Mouse (Mus musculus) left cerebral cortex, adult 2 months (tissue): ENCODE measurements around the gene Mrpl33. TPM values are rescaled to one million over a fixed set of nuclear protein-coding genes. Genes with fewer than 3 reads are reported as not detected.
A peak's percentile ranks its signal among the peaks of the same experiment; 100 is the strongest.

ENCODE experiments used
- DNase-seq, 2 experiments: peaks; one replicate each; pipeline ENCODE4 v3.0.0; 2021 to 2022; ENCODE audit warnings: low spot score in 2 of 2, mixed read lengths in 1 of 2; ENCODE audit errors: extremely low spot score in 1 of 2
- H3K27ac ChIP-seq: fragments of 200-600 bp; 2 replicates; pipeline ENCODE4 v1.8.1; 2022
- H3K4me3 ChIP-seq: fragments of 200-600 bp; 2 replicates; pipeline ENCODE4 v1.8.1; 2022
- CTCF ChIP-seq: fragments of 200-600 bp; IDR thresholded peaks from 2 replicates; pipeline ENCODE4 v1.8.1; 2022; ENCODE audit warnings: antibody characterized with exemption, mild to moderate bottlenecking, moderate library complexity
- intact Hi-C: fragments of 180-260 bp; cut with DNase I; formaldehyde crosslinking; loops from one replicate; pipeline ENCODE4 v1.15.1; 2025
- long read RNA-seq, 2 experiments: library from polyadenylated mRNA; stranded (forward); transcript quantifications; one replicate each; pipeline ENCODE4 v2.0.0; 2021; ENCODE audit warnings: borderline mapping rate in 2 of 2
- total RNA-seq, 2 experiments: library from RNA; stranded (reverse); gene quantifications; 2 replicates each; pipeline ENCODE4 v1.2.3; 2021

Mrpl33 gene
- 10 to 100 TPM; 75.2 to 86.7 TPM for total RNA-seq
- long read RNA-seq, experiment 1, partial matches to known transcripts = 1 of 49 reads
- long read RNA-seq, experiment 1, other reads (novel, unspliced or antisense) = 46 of 49 reads
- long read RNA-seq, experiment 2, partial matches to known transcripts = 0 of 47 reads
- long read RNA-seq, experiment 2, other reads (novel, unspliced or antisense) = 42 of 47 reads

GRCm38 (mm10) chr5:31596481-31597429, at the start of gene Mrpl33:
Mrpl33 (plus strand) TSS chr5:31596935.
- TF ChIP-seq CTCF = no peak; the same call in 1 of the 2 replicates
- H3K4me3 ChIP-seq = peak within 1 kb of the TSS; percentile 24
- DNase-seq = peak; percentile 56
- intact Hi-C loops = loop anchor here (2.0 to 10.0 kb wide), 5 partner anchors 34 to 598 kb away; partner anchors contain the start of genes Babam2, Fosl2 and Rbks
- peak within 1 kb of the TSS; percentile 70 for H3K27ac ChIP-seq

- H3K27ac ChIP-seq = no peak overlapping the region
- H3K4me3 ChIP-seq = no peak overlapping the region
- DNase-seq = no peak
- no peak for TF ChIP-seq CTCF
- intact Hi-C loops = no loop called here
These were observed 37.3 kb upstream of the Mrpl33 start for GRCm38 (mm10) chr5:31559401-31559800.

- TF ChIP-seq CTCF = no peak
- no peak for DNase-seq
- no peak overlapping the region for H3K27ac ChIP-seq
- no peak overlapping the region for H3K4me3 ChIP-seq
- intact Hi-C loops = loop anchor here (5.0 kb wide), 1 partner anchor 37 kb away; the partner anchor contains the start of gene Mrpl33
These were observed 36.4 kb upstream of the Mrpl33 start for GRCm38 (mm10) chr5:31560352-31560751.

- H3K27ac ChIP-seq = peak overlapping the region; percentile 34; the same call in 1 of the 2 replicates
- peak; percentile 55 to 61 for DNase-seq
- no peak for TF ChIP-seq CTCF
- H3K4me3 ChIP-seq = no peak overlapping the region
- intact Hi-C loops = loop anchor here (5.0 kb wide), 1 partner anchor 35 kb away; the partner anchor contains the start of gene Mrpl33
These were observed 34.6 kb upstream of the Mrpl33 start for GRCm38 (mm10) chr5:31562036-31562666.

- no peak overlapping the region; the same call in 1 of the 2 replicates for H3K27ac ChIP-seq
- no peak overlapping the region for H3K4me3 ChIP-seq
- peak; percentile 76 to 79 for DNase-seq
- intact Hi-C loops = loop anchor here (1.0 to 5.0 kb wide), 5 partner anchors 34 to 739 kb away; partner anchors contain the start of gene Mrpl33
- TF ChIP-seq CTCF = peak; percentile 88
These were observed 33.2 kb upstream of the Mrpl33 start for GRCm38 (mm10) chr5:31563496-31563895.

GRCm38 (mm10) chr5:31563905-31564304, 32.8 kb upstream of the Mrpl33 start:
- no peak overlapping the region; the same call in 1 of the 2 replicates for H3K27ac ChIP-seq
- no peak for TF ChIP-seq CTCF
- DNase-seq = no peak

GRCm38 (mm10) chr5:31564976-31565375, 31.8 kb upstream of the Mrpl33 start:
- TF ChIP-seq CTCF = no peak
- no peak for DNase-seq
- intact Hi-C loops = loop anchor here (5.0 kb wide), 1 partner anchor 32 kb away; the partner anchor contains the start of gene Mrpl33
- Histone ChIP-seq H3K4me3 (no peak overlapping the region), H3K27ac (no peak overlapping the region)

More at GRCm38 (mm10) chr5:31563905-31564304, 32.8 kb upstream of the Mrpl33 start:
- intact Hi-C loops = loop anchor here (1.0 to 5.0 kb wide), 5 partner anchors 33 to 738 kb away; partner anchors contain the start of gene Mrpl33
- no peak overlapping the region for H3K4me3 ChIP-seq

GRCm38 (mm10) chr5:31566026-31566425, 30.7 kb upstream of the Mrpl33 start:
- DNase-seq = no peak
- Histone ChIP-seq H3K27ac (no peak overlapping the region), H3K4me3 (no peak overlapping the region)
- no peak for TF ChIP-seq CTCF
- intact Hi-C loops = no loop called here

GRCm38 (mm10) chr5:31566457-31566856, 30.3 kb upstream of the Mrpl33 start:
- DNase-seq = no peak
- intact Hi-C loops = no loop called here
- H3K27ac ChIP-seq = no peak overlapping the region

GRCm38 (mm10) chr5:31567951-31568657, 28.6 kb upstream of the Mrpl33 start:
- DNase-seq = no peak
- Histone ChIP-seq H3K4me3 (no peak overlapping the region), H3K27ac (no peak overlapping the region)
- intact Hi-C loops = no loop called here
- no peak for TF ChIP-seq CTCF

More at GRCm38 (mm10) chr5:31566457-31566856, 30.3 kb upstream of the Mrpl33 start:
- no peak for TF ChIP-seq CTCF
- H3K4me3 ChIP-seq = no peak overlapping the region
